Mouse (Mus musculus): ENCODE data around the gene Klk1b1. TPM values are rescaled to one million over a fixed set of nuclear protein-coding genes. Genes with fewer than 3 reads are reported as not detected.

Klk1b1 gene
- polyA plus RNA-seq (2012; rRNA removed): not detected in 2 replicates

DNA sequence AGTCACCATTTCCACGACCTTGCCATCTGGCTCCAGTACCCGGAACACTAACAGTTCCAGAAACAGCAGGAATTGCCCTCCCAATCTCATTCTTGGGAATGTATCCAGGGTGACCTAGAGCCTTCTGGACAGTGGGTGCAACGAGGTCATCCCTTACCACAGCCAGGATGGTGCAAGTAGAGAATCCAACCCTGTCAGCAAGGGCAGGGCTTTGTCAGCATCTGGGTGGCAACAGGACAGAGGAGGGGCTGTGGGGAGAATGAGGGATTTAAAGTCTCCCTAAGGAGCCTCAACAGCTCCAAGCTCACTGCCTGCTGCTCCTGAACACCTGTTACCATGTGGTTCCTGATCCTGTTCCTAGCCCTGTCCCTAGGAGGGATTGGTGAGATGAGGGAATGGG is at the start of gene Klk1b1:
Klk1b1 (plus strand) TSS at position 301 of the 400 bp plus-strand sequence.

GRCm38 (mm10) chr7:43933440-43933839 is 33.1 kb upstream of the Klk1b1 start, which contains the start of gene Klk15:
Gene Klk15 (plus strand): TSS chr7:43933740.

GRCm38 (mm10) chr7:43950364-43950763 is 16.2 kb upstream of the Klk1b1 start, which contains the start of gene Klk1b8:
Gene Klk1b8 (plus strand): TSS chr7:43950664.

GRCm38 (mm10) chr7:43975761-43976160 is 9.2 kb downstream of the Klk1b1 start, which contains the start of gene Klk1b9:
Gene Klk1b9 (plus strand): TSS chr7:43976061.

GRCm38 (mm10) chr7:43995577-43995976 is 29.0 kb downstream of the Klk1b1 start, which contains the start of gene Klk1b11:
Gene Klk1b11 (plus strand): TSS chr7:43995877.

DNA sequence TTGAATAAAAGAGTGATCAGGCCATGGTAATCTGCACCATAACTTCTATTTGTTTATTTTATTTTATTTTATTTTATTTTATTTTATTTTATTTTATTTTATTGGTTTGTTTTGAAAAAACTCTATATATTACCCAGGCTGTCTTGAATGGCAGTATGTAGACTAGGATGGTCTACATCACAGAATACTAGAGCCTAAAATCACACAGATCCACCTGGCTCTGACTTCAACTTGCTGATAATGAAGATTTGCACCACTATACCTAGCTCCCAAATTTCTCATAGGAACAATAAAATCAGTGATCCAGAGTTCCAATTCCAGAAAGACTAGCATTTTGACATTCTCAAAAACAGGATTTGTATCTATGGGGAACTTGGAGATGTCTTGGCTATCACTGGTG is 45.3 kb downstream of the Klk1b1 start, which contains the start of gene Klk1b26:
Klk1b26 (plus strand) TSS at position 301 of the 400 bp plus-strand sequence.

Other genes starting within 250 kb of the Klk1b1 start
- not detected in 2 replicates for gene Klk12, start 197.9 kb upstream of the Klk1b1 start, polyA plus RNA-seq (2012; rRNA removed)
- 0.23 TPM in 1 of 2 replicates, not detected in the other for gene Klk11, start 192.1 kb upstream of the Klk1b1 start, polyA plus RNA-seq (2012; rRNA removed)
- 0.15 and 0.91 TPM in 2 replicates for gene Klk10, start 185.7 kb upstream of the Klk1b1 start, polyA plus RNA-seq (2012; rRNA removed)
- gene Klk9, start 174.9 kb upstream of the Klk1b1 start, polyA plus RNA-seq (2012; rRNA removed): 0.09 TPM in 1 of 2 replicates, not detected in the other
- 5.6 and 7.1 TPM in 2 replicates for gene Klk8, start 169.2 kb upstream of the Klk1b1 start, polyA plus RNA-seq (2012; rRNA removed)
- gene Klk7, start 155.5 kb upstream of the Klk1b1 start, polyA plus RNA-seq (2012; rRNA removed): 0.04 and 0.05 TPM in 2 replicates
- gene Klk6, start 142.3 kb upstream of the Klk1b1 start, polyA plus RNA-seq (2012; rRNA removed): not detected in 2 replicates
- not detected in 2 replicates for gene Klk5, start 124.8 kb upstream of the Klk1b1 start, polyA plus RNA-seq (2012; rRNA removed)
- 0.33 and 0.58 TPM in 2 replicates for gene Klk4, start 85.6 kb upstream of the Klk1b1 start, polyA plus RNA-seq (2012; rRNA removed)
- gene Klk15, start 33.0 kb upstream of the Klk1b1 start, polyA plus RNA-seq (2012; rRNA removed): not detected in 2 replicates
- not detected in 2 replicates for gene Klk1b8, start 16.1 kb upstream of the Klk1b1 start, polyA plus RNA-seq (2012; rRNA removed)
- not detected in 2 replicates for gene Klk1b9, start 9.3 kb downstream of the Klk1b1 start, polyA plus RNA-seq (2012; rRNA removed)
- gene Klk1b11, start 29.1 kb downstream of the Klk1b1 start, polyA plus RNA-seq (2012; rRNA removed): not detected in 2 replicates
- gene Klk1b26, start 45.4 kb downstream of the Klk1b1 start, polyA plus RNA-seq (2012; rRNA removed): 0.06 TPM in 1 of 2 replicates, not detected in the other
- gene Klk1b27, start 85.5 kb downstream of the Klk1b1 start, polyA plus RNA-seq (2012; rRNA removed): not detected in 2 replicates
- gene Klk1b21, start 135.6 kb downstream of the Klk1b1 start, polyA plus RNA-seq (2012; rRNA removed): not detected in 2 replicates
- gene Klk1b22, start 145.9 kb downstream of the Klk1b1 start, polyA plus RNA-seq (2012; rRNA removed): not detected in 2 replicates
- not detected in 2 replicates for gene Klk1b16, start 170.0 kb downstream of the Klk1b1 start, polyA plus RNA-seq (2012; rRNA removed)
- gene Klk1b24, start 221.5 kb downstream of the Klk1b1 start, polyA plus RNA-seq (2012; rRNA removed): 0.09 TPM in 1 of 2 replicates, not detected in the other
- gene Klk1b3, start 231.4 kb downstream of the Klk1b1 start, polyA plus RNA-seq (2012; rRNA removed): not detected in 2 replicates
- not detected in 2 replicates for gene Klk1b4, start 240.7 kb downstream of the Klk1b1 start, polyA plus RNA-seq (2012; rRNA removed)
- gene Klk1b5, start 249.2 kb downstream of the Klk1b1 start, polyA plus RNA-seq (2012; rRNA removed): not detected in 2 replicates